25 mouse cellular contexts compared by ENCODE assay signal in the genomic region with DNA sequence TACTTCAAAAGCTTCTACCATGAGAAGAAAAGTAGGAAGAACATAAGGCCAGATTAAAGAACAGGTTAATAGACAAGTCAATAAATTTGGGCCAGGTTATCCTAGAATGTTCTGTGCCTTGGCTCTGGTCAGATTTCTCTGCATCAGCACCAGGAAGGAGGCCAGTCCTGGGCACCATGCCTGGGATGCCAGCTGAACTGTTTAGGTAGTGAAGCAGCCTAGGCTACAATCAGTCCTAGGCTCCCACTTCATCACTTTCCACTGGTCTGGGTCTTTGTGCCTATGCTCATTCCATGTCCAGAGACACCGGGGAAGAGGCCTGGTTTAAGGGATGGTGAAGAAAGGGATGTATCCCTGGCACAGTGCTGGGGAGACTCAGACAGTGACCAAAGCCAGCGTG. TPM values are rescaled to one million over a fixed set of nuclear protein-coding genes. Genes with fewer than 3 reads are reported as not detected.
DNase-seq lines count a peak whose midpoint lies in the region; ATAC-seq lines count a peak whose summit lies in the region.
"Had no signal": no experiment of that assay in that cellular context is flagged by ENCODE, and none has a peak within 500 bp of the region (broad histone marks: within the 10 kb centered on the region; RNA-seq: fewer than 3 reads in every experiment).

No protein-coding gene starts in this region.

- H3K4me3 ChIP-seq in midbrain, embryonic 11.5 days (ENCODE audit: low read depth, low read length), result no peak overlapping the region
- H3K4me3 ChIP-seq in midbrain, embryonic 16.5 days (ENCODE audit: low read depth, low read length), result no peak overlapping the region
- H3K4me3 ChIP-seq: forebrain, embryonic 10.5 days; forebrain, embryonic 13.5 days; heart, adult 2 months; heart, embryonic 10.5 days; heart, embryonic 13.5 days had no signal

- H3K4me1 ChIP-seq in midbrain, embryonic 11.5 days (ENCODE audit: control insufficient read depth, insufficient read depth, low read length), result peaks cover 7% of the 10 kb centered on the region; the same call in 1 of the 2 replicates
- H3K4me1 ChIP-seq in midbrain, embryonic 16.5 days (ENCODE audit: control insufficient read depth, insufficient read depth, low read length), result peaks cover 8% of the 10 kb centered on the region

- no peak overlapping the region for H3K27ac ChIP-seq in midbrain, embryonic 11.5 days (ENCODE audit: low read depth, low read length)
- H3K27ac ChIP-seq in midbrain, embryonic 16.5 days (ENCODE audit: low read length), result no peak overlapping the region
- H3K27ac ChIP-seq: forebrain, embryonic 10.5 days; forebrain, embryonic 13.5 days; heart, adult 2 months; heart, embryonic 10.5 days; heart, embryonic 13.5 days; hindbrain, embryonic 14.5 days; hindbrain, postnatal 0 days had no signal

- no peak overlapping the region for H3K9ac ChIP-seq in midbrain, embryonic 11.5 days (ENCODE audit: low read length)
- no peak overlapping the region for H3K9ac ChIP-seq in midbrain, embryonic 16.5 days (ENCODE audit: low read depth, low read length)
- H3K9ac ChIP-seq: forebrain, embryonic 13.5 days; heart, embryonic 13.5 days; hindbrain, embryonic 14.5 days had no signal

- no peak overlapping the region for H3K4me2 ChIP-seq in midbrain, embryonic 11.5 days
- H3K4me2 ChIP-seq in midbrain, embryonic 16.5 days (ENCODE audit: low read length), result no peak overlapping the region
- H3K4me2 ChIP-seq: forebrain, embryonic 13.5 days; heart, embryonic 13.5 days; hindbrain, embryonic 14.5 days had no signal

- H3K9me3 ChIP-seq in midbrain, embryonic 11.5 days (ENCODE audit: control insufficient read depth, low read length), result no peaks in the 10 kb centered on the region
- H3K9me3 ChIP-seq in midbrain, embryonic 16.5 days (replicated peaks; ENCODE audit: control insufficient read depth, low read length, poor library complexity, severe bottlenecking), result no peaks in the 10 kb centered on the region
- H3K9me3 ChIP-seq: forebrain, embryonic 10.5 days; forebrain, embryonic 13.5 days; heart, embryonic 10.5 days; heart, embryonic 13.5 days had no signal

- peaks cover 8% of the 10 kb centered on the region for H3K36me3 ChIP-seq in midbrain, embryonic 11.5 days (ENCODE audit: control insufficient read depth, insufficient read depth, low read length)
- peaks cover 21% of the 10 kb centered on the region for H3K36me3 ChIP-seq in midbrain, embryonic 16.5 days (ENCODE audit: control insufficient read depth, insufficient read depth, low read length)

- H3K27me3 ChIP-seq in midbrain, embryonic 11.5 days (ENCODE audit: control insufficient read depth, insufficient read depth, low read length), result no peaks in the 10 kb centered on the region
- H3K27me3 ChIP-seq in midbrain, embryonic 16.5 days (ENCODE audit: control insufficient read depth, insufficient read depth, low read depth, low read length), result no peaks in the 10 kb centered on the region
- H3K27me3 ChIP-seq: forebrain, embryonic 13.5 days; heart, embryonic 13.5 days had no signal

- peak; percentile 78 for DNase-seq in midbrain, embryonic 11.5 days (ENCODE audit: low spot score, missing footprints)
- peak; percentile 83 to 84 for DNase-seq in gastrocnemius, adult 8-10 months (ENCODE audit: low spot score in 2 of 2)
- DNase-seq in gastrocnemius, postnatal 14 days, result peak; percentile 66
- DNase-seq in skeletal muscle tissue, adult 2 months (ENCODE audit: low read depth, low spot score), result peak; percentile 78
- no peak for DNase-seq in layer of hippocampus, postnatal 10 days (ENCODE audit: low spot score in 2 of 2)
- DNase-seq in layer of hippocampus, postnatal 36 days, result no peak
- DNase-seq: adrenal gland, adult 2 months; adrenal gland, postnatal 14 days; cerebellum, adult 11 months; cerebellum, adult 2 months; cerebellum, adult 9-11 months; heart, adult 2 months; heart, postnatal 14 days; heart, postnatal 4 days had no signal

- intact Hi-C loops in gastrocnemius, postnatal 14 days (cut with DNase I; ENCODE audit: low total_unique reads), result no loop called here

- WGBS in midbrain, embryonic 11.5 days, result 89% methylated on average over 2 of the region's 2 CpGs
- WGBS in midbrain, embryonic 16.5 days, result 93% methylated on average over 2 of the region's 2 CpGs

- ATAC-seq in midbrain, embryonic 11.5 days (ENCODE audit: low FRiP score), result no peak
- ATAC-seq in midbrain, embryonic 16.5 days, result no peak
- ATAC-seq: CD4-positive, CD25-positive, alpha-beta regulatory T cell, adult 4 months; forebrain, embryonic 13.5 days; forebrain, embryonic 16.5 days; hindbrain, postnatal 0 days; inflammation-experienced regulatory T-cells, adult 6 months; intestine, embryonic 16.5 days had no signal

RNA-seq across cellular contexts. Expression of a gene that starts 4.3 kb away (rescaled TPM):
- 14.1 and 14.6 TPM in 2 replicates for polyA plus RNA-seq in midbrain, embryonic 11.5 days (2014; fragmentation: Nextera tagmentation; extraction: Ambion mirVana)
- polyA plus RNA-seq in midbrain, embryonic 16.5 days (2015; fragmentation: Nextera tagmentation; extraction: Ambion mirVana), result 4.3 and 4.6 TPM in 2 replicates
- 10 to 100 TPM; 28.0 to 30.7 (median 29.9) TPM for total RNA-seq in gastrocnemius, adult 8-10 months (2022)
- total RNA-seq in gastrocnemius, postnatal 14 days (2021), result 10 to 100 TPM; 17.0 to 20.0 TPM
- 1 to 10 TPM; 2.4 to 3.4 TPM for total RNA-seq in layer of hippocampus, postnatal 10 days (2021)
- 1 to 10 TPM; 1.5 to 2.4 TPM for total RNA-seq in layer of hippocampus, postnatal 36 days (2021)

RNA-seq across cellular contexts. Expression of a gene that starts 4.4 kb away (rescaled TPM):
- polyA plus RNA-seq in midbrain, embryonic 11.5 days (2014; fragmentation: Nextera tagmentation; extraction: Ambion mirVana), result 95.7 and 96.9 TPM in 2 replicates
- 65.8 and 68.2 TPM in 2 replicates for polyA plus RNA-seq in midbrain, embryonic 16.5 days (2015; fragmentation: Nextera tagmentation; extraction: Ambion mirVana)
- 100 to 1,000 TPM; 236 to 272 (median 254) TPM for total RNA-seq in gastrocnemius, adult 8-10 months (2022)
- 100 to 1,000 TPM; 167 to 168 TPM for total RNA-seq in gastrocnemius, postnatal 14 days (2021)
- total RNA-seq in layer of hippocampus, postnatal 10 days (2021), result 10 to 100 TPM; 53.9 to 58.0 TPM
- 10 to 100 TPM; 62.7 to 68.3 TPM for total RNA-seq in layer of hippocampus, postnatal 36 days (2021)

RNA-seq across cellular contexts. Expression of a gene that starts 6.4 kb away (rescaled TPM):
- 29.9 and 31.5 TPM in 2 replicates for polyA plus RNA-seq in midbrain, embryonic 11.5 days (2014; fragmentation: Nextera tagmentation; extraction: Ambion mirVana)
- polyA plus RNA-seq in midbrain, embryonic 16.5 days (2015; fragmentation: Nextera tagmentation; extraction: Ambion mirVana), result 49.8 and 51.2 TPM in 2 replicates
- total RNA-seq in gastrocnemius, adult 8-10 months (2022), result 10 to 100 TPM; 15.7 to 18.4 (median 17.5) TPM
- total RNA-seq in gastrocnemius, postnatal 14 days (2021), result 10 to 100 TPM; 34.7 to 40.1 TPM
- total RNA-seq in layer of hippocampus, postnatal 10 days (2021), result 10 to 100 TPM; 43.2 to 43.7 TPM
- 10 to 100 TPM; 35.6 to 39.1 TPM for total RNA-seq in layer of hippocampus, postnatal 36 days (2021)

RNA-seq across cellular contexts. Expression of a gene that starts 28.6 kb away (rescaled TPM):
- polyA plus RNA-seq in midbrain, embryonic 11.5 days (2014; fragmentation: Nextera tagmentation; extraction: Ambion mirVana), result 96.8 and 98.0 TPM in 2 replicates
- 73.4 and 79.2 TPM in 2 replicates for polyA plus RNA-seq in midbrain, embryonic 16.5 days (2015; fragmentation: Nextera tagmentation; extraction: Ambion mirVana)
- total RNA-seq in gastrocnemius, adult 8-10 months (2022), result 1 to 10 TPM; 7.0 to 9.5 (median 8.7) TPM
- 1 to 10 TPM; 5.8 to 7.4 TPM for total RNA-seq in gastrocnemius, postnatal 14 days (2021)
- total RNA-seq in layer of hippocampus, postnatal 10 days (2021), result 10 to 100 TPM; 15.3 to 19.7 TPM
- 10 to 100 TPM; 21.1 to 21.4 TPM for total RNA-seq in layer of hippocampus, postnatal 36 days (2021)

Comparison
In these comparisons a context has a peak if more than half of its experiments do, and no peak if none do; other contexts are left out.
1. DNase-seq: peak in midbrain, embryonic 11.5 days (single experiment), gastrocnemius, adult 8-10 months (2 of 2), gastrocnemius, postnatal 14 days (single experiment) and skeletal muscle tissue, adult 2 months (single experiment); none in layer of hippocampus, postnatal 10 days (0 of 2) and layer of hippocampus, postnatal 36 days (0 of 2).
2. RNA of a gene that starts 4.3 kb away (total RNA-seq): 28.0 to 30.7 TPM in gastrocnemius, adult 8-10 months and 17.0 to 20.0 TPM in gastrocnemius, postnatal 14 days; 2.4 to 3.4 TPM in layer of hippocampus, postnatal 10 days and 1.5 to 2.4 TPM in layer of hippocampus, postnatal 36 days; every median in the first group is over 4 times any median in the second.